In the genomic region with DNA sequence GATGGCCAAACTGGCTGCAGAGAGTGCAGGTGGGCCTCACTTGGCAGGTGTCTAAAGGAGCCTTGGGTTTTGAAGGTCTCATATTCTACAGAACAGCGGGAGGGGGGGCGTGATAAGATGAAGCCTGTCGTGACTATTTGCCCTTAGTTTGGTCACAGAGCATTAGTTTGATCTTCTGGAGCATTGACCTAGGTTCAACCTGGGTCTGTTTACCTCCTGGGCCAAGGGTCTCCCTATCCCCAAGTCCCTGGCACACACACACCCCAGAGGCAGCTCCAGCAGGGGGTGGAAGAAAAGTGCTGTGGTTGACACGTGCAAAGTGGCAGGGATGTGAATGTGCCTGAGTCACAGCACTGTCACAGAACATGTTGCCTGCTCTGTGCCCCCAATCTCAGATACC, we compare ENCODE assay signal across 18 mouse cellular contexts. TPM values are rescaled to one million over a fixed set of nuclear protein-coding genes. Genes with fewer than 3 reads are reported as not detected.
DNase-seq lines count a peak whose midpoint lies in the region; ATAC-seq and TF ChIP-seq lines count a peak whose summit lies in the region.
"Had no signal": no experiment of that assay in that cellular context is flagged by ENCODE, and none has a peak within 500 bp of the region (broad histone marks: within the 10 kb centered on the region; RNA-seq: fewer than 3 reads in every experiment).

No protein-coding gene starts in this region.

- H3K27ac ChIP-seq in cortical plate, adult 2 months (ENCODE audit: insufficient read depth, low read length): peak overlapping the region; percentile 30; the same call in 1 of the 2 replicates
- no peak overlapping the region for H3K27ac ChIP-seq in hindbrain, embryonic 10.5 days
- no peak overlapping the region for H3K27ac ChIP-seq in midbrain, embryonic 14.5 days (replicated peaks; ENCODE audit: low read depth, low read length)
- H3K27ac ChIP-seq: heart, embryonic 15.5 days; kidney, embryonic 15.5 days; liver, embryonic 15.5 days had no signal

- H3K36me3 ChIP-seq in hindbrain, embryonic 10.5 days: no peaks in the 10 kb centered on the region
- H3K36me3 ChIP-seq in midbrain, embryonic 14.5 days (ENCODE audit: control insufficient read depth, insufficient read depth, low read length): no peaks in the 10 kb centered on the region
- H3K36me3 ChIP-seq: heart, embryonic 15.5 days; kidney, embryonic 15.5 days; liver, embryonic 15.5 days had no signal

- H3K9ac ChIP-seq in midbrain, embryonic 14.5 days (replicated peaks; ENCODE audit: low read length): 0 out of 2 replicates have a peak overlapping the region, but pooled peaks have one; percentile 16
- H3K9ac ChIP-seq: heart, embryonic 15.5 days; kidney, embryonic 15.5 days; liver, embryonic 15.5 days had no signal

- H3K4me3 ChIP-seq in cortical plate, adult 2 months (ENCODE audit: insufficient read depth, low read length): peak overlapping the region; percentile 99
- peak overlapping the region; percentile 87 for H3K4me3 ChIP-seq in hindbrain, embryonic 10.5 days
- peak overlapping the region; percentile 86; the same call in 1 of the 2 replicates for H3K4me3 ChIP-seq in midbrain, embryonic 14.5 days (replicated peaks; ENCODE audit: low read depth, low read length)
- H3K4me3 ChIP-seq: heart, embryonic 15.5 days; kidney, embryonic 15.5 days; liver, embryonic 15.5 days had no signal

- no peaks in the 10 kb centered on the region for H3K9me3 ChIP-seq in hindbrain, embryonic 10.5 days
- H3K9me3 ChIP-seq in midbrain, embryonic 14.5 days (ENCODE audit: control insufficient read depth, low read length): no peaks in the 10 kb centered on the region
- H3K9me3 ChIP-seq: heart, embryonic 15.5 days; kidney, embryonic 15.5 days; liver, embryonic 15.5 days had no signal

- peaks cover 17% of the 10 kb centered on the region for H3K4me1 ChIP-seq in cortical plate, adult 2 months (ENCODE audit: control insufficient read depth, insufficient read depth, low read length)
- peaks cover 51% of the 10 kb centered on the region for H3K4me1 ChIP-seq in hindbrain, embryonic 10.5 days (replicated peaks)
- H3K4me1 ChIP-seq in midbrain, embryonic 14.5 days (ENCODE audit: control insufficient read depth, insufficient read depth, low read length): peaks cover 41% of the 10 kb centered on the region

- no peak for ATAC-seq in midbrain, embryonic 14.5 days (ENCODE audit: low FRiP score, low TSS enrichment)
- no peak for ATAC-seq in granulocyte monocyte progenitor cell, adult 5-6 weeks (replicated peaks; ENCODE audit: poor library complexity, severe bottlenecking)

- WGBS in hindbrain, embryonic 10.5 days: 74% methylated on average over 4 of the region's 4 CpGs
- 72% methylated on average over 4 of the region's 4 CpGs for WGBS in midbrain, embryonic 14.5 days

- H3K4me2 ChIP-seq in midbrain, embryonic 14.5 days (ENCODE audit: low read length): peak overlapping the region; percentile 95
- H3K4me2 ChIP-seq: heart, embryonic 15.5 days; liver, embryonic 15.5 days had no signal

- no peak for TF ChIP-seq CTCF in cortical plate, adult 2 months (IDR thresholded peaks at IDR 0.05; ENCODE audit: extremely low read depth, insufficient read depth, low read length)

- peak; percentile 64 for DNase-seq in brain, adult 2 months (ENCODE audit: low read depth, low spot score)
- DNase-seq in hindbrain, embryonic 10.5 days (ENCODE audit: low spot score): no peak
- DNase-seq in midbrain, embryonic 14.5 days: no peak
- DNase-seq in heart, adult 8-10 months (ENCODE audit: low spot score): no peak
- DNase-seq in lung, postnatal 25 days (ENCODE audit: low spot score): no peak
- DNase-seq: gastrocnemius, postnatal 10 days; lung, postnatal 36 days; right cerebral cortex, postnatal 4 days; thymus, postnatal 14 days had no signal

- H3K27me3 ChIP-seq in hindbrain, embryonic 10.5 days (ENCODE audit: insufficient read depth, poor library complexity, severe bottlenecking): peaks cover 68% of the 10 kb centered on the region
- H3K27me3 ChIP-seq in midbrain, embryonic 14.5 days (ENCODE audit: control insufficient read depth, insufficient read depth, low read length): no peaks in the 10 kb centered on the region

- TF ChIP-seq POLR2A in cortical plate, adult 2 months (IDR thresholded peaks at IDR 0.05; ENCODE audit: extremely low read depth, insufficient read depth, low read length): no peak

RNA-seq across cellular contexts. Expression of a gene that starts 2.0 kb away (rescaled TPM):
- 670 and 731 TPM in 2 replicates for polyA plus RNA-seq in cortical plate, adult 2 months (2012; rRNA removed)
- polyA plus RNA-seq in hindbrain, embryonic 10.5 days (2016; fragmentation: Nextera tagmentation; extraction: Ambion mirVana): 11.0 and 16.7 TPM in 2 replicates
- polyA plus RNA-seq in midbrain, embryonic 14.5 days (2014; fragmentation: Nextera tagmentation; extraction: Ambion mirVana): 37.2 and 39.8 TPM in 2 replicates
- total RNA-seq in heart, adult 8-10 months (2022): 1 to 10 TPM; 1.2 to 1.9 (median 1.5) TPM
- total RNA-seq in granulocyte monocyte progenitor cell, adult 5-6 weeks (2014; fragmentation: Nextera tagmentation): not detected in 2 replicates
- not detected in 2 replicates for total RNA-seq in granulocyte monocyte progenitor cell, adult 5-6 weeks (2017)
- total RNA-seq: monocyte, adult 5-6 weeks had no signal

RNA-seq across cellular contexts. Expression of a gene that starts 12.5 kb away (rescaled TPM):
- 36.4 and 40.0 TPM in 2 replicates for polyA plus RNA-seq in cortical plate, adult 2 months (2012; rRNA removed)
- polyA plus RNA-seq in hindbrain, embryonic 10.5 days (2016; fragmentation: Nextera tagmentation; extraction: Ambion mirVana): 30.1 and 30.7 TPM in 2 replicates
- polyA plus RNA-seq in midbrain, embryonic 14.5 days (2014; fragmentation: Nextera tagmentation; extraction: Ambion mirVana): 30.0 and 31.7 TPM in 2 replicates
- 10 to 100 TPM; 11.2 to 12.6 (median 12.1) TPM for total RNA-seq in heart, adult 8-10 months (2022)
- 12.5 and 16.9 TPM in 2 replicates for total RNA-seq in granulocyte monocyte progenitor cell, adult 5-6 weeks (2014; fragmentation: Nextera tagmentation)
- 14.8 and 19.3 TPM in 2 replicates for total RNA-seq in granulocyte monocyte progenitor cell, adult 5-6 weeks (2017)

RNA-seq across cellular contexts. Expression of a gene that starts 14.0 kb away (rescaled TPM):
- polyA plus RNA-seq in cortical plate, adult 2 months (2012; rRNA removed): 134 and 141 TPM in 2 replicates
- 174 and 193 TPM in 2 replicates for polyA plus RNA-seq in hindbrain, embryonic 10.5 days (2016; fragmentation: Nextera tagmentation; extraction: Ambion mirVana)
- polyA plus RNA-seq in midbrain, embryonic 14.5 days (2014; fragmentation: Nextera tagmentation; extraction: Ambion mirVana): 5.8 and 9.7 TPM in 2 replicates
- total RNA-seq in heart, adult 8-10 months (2022): 10 to 100 TPM; 58.8 to 75.3 (median 65.7) TPM
- 15.8 and 23.3 TPM in 2 replicates for total RNA-seq in granulocyte monocyte progenitor cell, adult 5-6 weeks (2014; fragmentation: Nextera tagmentation)
- total RNA-seq in granulocyte monocyte progenitor cell, adult 5-6 weeks (2017): 33.5 and 64.4 TPM in 2 replicates

RNA-seq across cellular contexts. Expression of a gene that starts 15.4 kb away (rescaled TPM):
- 2.3 and 4.0 TPM in 2 replicates for polyA plus RNA-seq in cortical plate, adult 2 months (2012; rRNA removed)
- polyA plus RNA-seq in hindbrain, embryonic 10.5 days (2016; fragmentation: Nextera tagmentation; extraction: Ambion mirVana): 3.4 and 4.5 TPM in 2 replicates
- polyA plus RNA-seq in midbrain, embryonic 14.5 days (2014; fragmentation: Nextera tagmentation; extraction: Ambion mirVana): not detected in 2 replicates
- 1 to 10 TPM in 1 of 4 experiments, under 1 TPM in 1, not detected in 2; 0.72 to 1.8 TPM for total RNA-seq in heart, adult 8-10 months (2022)
- total RNA-seq in granulocyte monocyte progenitor cell, adult 5-6 weeks (2014; fragmentation: Nextera tagmentation): not detected in 2 replicates
- not detected in 2 replicates for total RNA-seq in granulocyte monocyte progenitor cell, adult 5-6 weeks (2017)
- total RNA-seq: adrenal gland, postnatal 4 days; gastrocnemius, postnatal 10 days; layer of hippocampus, postnatal 14 days; monocyte, adult 5-6 weeks had no signal
- polyA plus RNA-seq: intestine, embryonic 14.5 days; kidney, embryonic 15.5 days; liver, embryonic 15.5 days had no signal

RNA-seq across cellular contexts. Expression of a gene that starts 17.8 kb away (rescaled TPM):
- polyA plus RNA-seq in cortical plate, adult 2 months (2012; rRNA removed): 55.6 and 58.1 TPM in 2 replicates
- polyA plus RNA-seq in hindbrain, embryonic 10.5 days (2016; fragmentation: Nextera tagmentation; extraction: Ambion mirVana): 51.5 and 64.3 TPM in 2 replicates
- polyA plus RNA-seq in midbrain, embryonic 14.5 days (2014; fragmentation: Nextera tagmentation; extraction: Ambion mirVana): 48.9 and 50.2 TPM in 2 replicates
- 10 to 100 TPM; 34.2 to 39.6 (median 34.8) TPM for total RNA-seq in heart, adult 8-10 months (2022)
- total RNA-seq in granulocyte monocyte progenitor cell, adult 5-6 weeks (2014; fragmentation: Nextera tagmentation): 19.5 and 23.1 TPM in 2 replicates
- total RNA-seq in granulocyte monocyte progenitor cell, adult 5-6 weeks (2017): 15.2 and 23.4 TPM in 2 replicates

Comparison
In these comparisons a context has a peak if more than half of its experiments do, and no peak if none do; other contexts are left out.
1. RNA of a gene that starts 2.0 kb away (polyA plus RNA-seq): 670 to 731 TPM in cortical plate, adult 2 months; 37.2 to 39.8 TPM in midbrain, embryonic 14.5 days and 11.0 to 16.7 TPM in hindbrain, embryonic 10.5 days; every median in the first group is over 10 times any median in the second.
2. RNA of a gene that starts 14.0 kb away (polyA plus RNA-seq): 174 to 193 TPM in hindbrain, embryonic 10.5 days and 134 to 141 TPM in cortical plate, adult 2 months; 5.8 to 9.7 TPM in midbrain, embryonic 14.5 days; every median in the first group is over 10 times any median in the second.
3. Peak in every context shown above with its lines, with median percentiles within 50 percentile points of each other: H3K4me3 ChIP-seq.